Mouse (Mus musculus): ENCODE data around the gene Gm2001. TPM values are rescaled to one million over a fixed set of nuclear protein-coding genes. Genes with fewer than 3 reads are reported as not detected.
"Not testable (repeated sequence)": the region's sequence is repeated elsewhere in the genome, so short reads cannot be mapped to it uniquely, and the experiment has no call there.

Gene Gm2001
- polyA plus RNA-seq (2016; fragmentation: Nextera tagmentation; extraction: Ambion mirVana): not detected in 2 replicates

GRCm38 (mm10) chr12:87842239-87842638 lies at the start of gene Gm2001:
Gene Gm2001 (minus strand): TSS chr12:87842339.
- ATAC-seq (ENCODE audit: low FRiP score); H3K4me2 ChIP-seq: not testable (repeated sequence)
- WGBS: 81% methylated on average over 1 of the region's 2 CpGs

GRCm38 (mm10) chr12:87873772-87874171 lies 31.6 kb upstream of the Gm2001 start, which contains the start of gene Gm2016:
Gene Gm2016 (plus strand): TSS chr12:87874072.
- H3K36me3 ChIP-seq (replicated peaks); H3K27ac ChIP-seq; H3K9ac ChIP-seq; H3K4me3 ChIP-seq (replicated peaks); ATAC-seq (ENCODE audit: low FRiP score); H3K4me1 ChIP-seq; H3K9me3 ChIP-seq; H3K4me2 ChIP-seq; H3K27me3 ChIP-seq: not testable (repeated sequence)
- 87% methylated on average over 5 of the region's 5 CpGs for WGBS

More at GRCm38 (mm10) chr12:87842239-87842638, at the start of gene Gm2001:
- not testable (repeated sequence) for H3K27ac ChIP-seq; H3K9me3 ChIP-seq; H3K27me3 ChIP-seq; H3K36me3 ChIP-seq (replicated peaks); H3K4me3 ChIP-seq (replicated peaks); H3K9ac ChIP-seq; H3K4me1 ChIP-seq

- H3K9ac ChIP-seq; H3K4me1 ChIP-seq; H3K4me2 ChIP-seq; H3K36me3 ChIP-seq (replicated peaks); H3K27ac ChIP-seq; ATAC-seq (ENCODE audit: low FRiP score); H3K4me3 ChIP-seq (replicated peaks); H3K27me3 ChIP-seq: not testable (repeated sequence)
- H3K9me3 ChIP-seq: peaks cover 16% of the 10 kb centered on the region; the same call in 1 of the 2 replicates
- WGBS: 81% methylated on average over 2 of the region's 2 CpGs
Observed at GRCm38 (mm10) chr12:87864048-87864447, 21.9 kb upstream of the Gm2001 start.

GRCm38 (mm10) chr12:87863638-87864037 lies 21.5 kb upstream of the Gm2001 start:
- not testable (repeated sequence) for H3K36me3 ChIP-seq (replicated peaks); H3K27ac ChIP-seq; H3K9ac ChIP-seq; H3K4me3 ChIP-seq (replicated peaks); H3K27me3 ChIP-seq; H3K4me2 ChIP-seq; H3K4me1 ChIP-seq
- peaks cover 16% of the 10 kb centered on the region; the same call in 1 of the 2 replicates for H3K9me3 ChIP-seq
- ATAC-seq (ENCODE audit: low FRiP score): 0 out of 2 replicates have a peak, but pooled peaks have one; percentile 37
- WGBS: 91% methylated on average over 10 of the region's 11 CpGs

GRCm38 (mm10) chr12:87861740-87862692 lies 19.9 kb upstream of the Gm2001 start:
- not testable (repeated sequence) for H3K4me2 ChIP-seq; H3K27ac ChIP-seq; H3K4me1 ChIP-seq; H3K4me3 ChIP-seq (replicated peaks); H3K36me3 ChIP-seq (replicated peaks); H3K27me3 ChIP-seq; H3K9ac ChIP-seq; ATAC-seq (ENCODE audit: low FRiP score)
- H3K9me3 ChIP-seq: peaks cover 16% of the 10 kb centered on the region; the same call in 1 of the 2 replicates
- 90% methylated on average over 23 of the region's 23 CpGs for WGBS

GRCm38 (mm10) chr12:87856067-87856466 lies 13.9 kb upstream of the Gm2001 start:
- 79% methylated on average over 1 of the region's 1 CpGs for WGBS
- H3K9ac ChIP-seq; H3K36me3 ChIP-seq (replicated peaks); ATAC-seq (ENCODE audit: low FRiP score); H3K4me3 ChIP-seq (replicated peaks); H3K4me1 ChIP-seq; H3K27me3 ChIP-seq; H3K9me3 ChIP-seq; H3K4me2 ChIP-seq; H3K27ac ChIP-seq: not testable (repeated sequence)

GRCm38 (mm10) chr12:87850657-87851056 lies 8.5 kb upstream of the Gm2001 start:
- H3K4me3 ChIP-seq (replicated peaks): not testable (repeated sequence)
- WGBS: no CpG with 5 or more reads among the region's 2 CpGs

GRCm38 (mm10) chr12:87816277-87816676 lies 25.9 kb downstream of the Gm2001 start, which contains the start of gene BB287469:
Gene BB287469 (plus strand): TSS chr12:87816577.
- 83% methylated on average over 5 of the region's 6 CpGs for WGBS
- H3K4me1 ChIP-seq; H3K27me3 ChIP-seq; H3K9me3 ChIP-seq; H3K9ac ChIP-seq; H3K36me3 ChIP-seq (replicated peaks); H3K27ac ChIP-seq; H3K4me2 ChIP-seq; ATAC-seq (ENCODE audit: low FRiP score); H3K4me3 ChIP-seq (replicated peaks): not testable (repeated sequence)

More at GRCm38 (mm10) chr12:87850657-87851056, 8.5 kb upstream of the Gm2001 start:
- H3K9ac ChIP-seq; H3K27ac ChIP-seq; H3K9me3 ChIP-seq; H3K4me2 ChIP-seq; H3K27me3 ChIP-seq; H3K4me1 ChIP-seq; H3K36me3 ChIP-seq (replicated peaks); ATAC-seq (ENCODE audit: low FRiP score): not testable (repeated sequence)

- not testable (repeated sequence) for H3K9me3 ChIP-seq; ATAC-seq (ENCODE audit: low FRiP score)
- WGBS: 92% methylated on average over 5 of the region's 5 CpGs
Observed at GRCm38 (mm10) chr12:87797971-87798370, 44.2 kb downstream of the Gm2001 start.

GRCm38 (mm10) chr12:87795212-87795611 lies 46.9 kb downstream of the Gm2001 start, which contains the start of gene Gm21936:
Gene Gm21936 (plus strand): TSS chr12:87795512.
- WGBS: 95% methylated on average over 1 of the region's 1 CpGs

More at GRCm38 (mm10) chr12:87797971-87798370, 44.2 kb downstream of the Gm2001 start:
- not testable (repeated sequence) for H3K36me3 ChIP-seq (replicated peaks); H3K27ac ChIP-seq; H3K4me1 ChIP-seq; H3K4me2 ChIP-seq; H3K9ac ChIP-seq; H3K27me3 ChIP-seq; H3K4me3 ChIP-seq (replicated peaks)

More at GRCm38 (mm10) chr12:87795212-87795611, 46.9 kb downstream of the Gm2001 start, which contains the start of gene Gm21936:
- not testable (repeated sequence) for H3K36me3 ChIP-seq (replicated peaks); H3K27ac ChIP-seq; H3K27me3 ChIP-seq; H3K9ac ChIP-seq; H3K4me3 ChIP-seq (replicated peaks); ATAC-seq (ENCODE audit: low FRiP score); H3K4me1 ChIP-seq; H3K4me2 ChIP-seq; H3K9me3 ChIP-seq
